7 mouse cellular contexts compared by ENCODE assay signal in genomic region chr11:102217876-102218430, GRCm38 (mm10). TPM values are rescaled to one million over a fixed set of nuclear protein-coding genes. Genes with fewer than 3 reads are reported as not detected.
DNase-seq lines count a peak whose midpoint lies in the region; ATAC-seq and TF ChIP-seq lines count a peak whose summit lies in the region.

No protein-coding gene starts in this region.

- ATAC-seq in forebrain, embryonic 15.5 days (replicated peaks): no peak

- H3K4me2 ChIP-seq in forebrain, embryonic 15.5 days (replicated peaks): peak overlapping the region; percentile 50

- DNase-seq in right cerebral cortex, postnatal 10 days (ENCODE audit: low spot score in 2 of 2): peak; percentile 32 to 36
- DNase-seq in right cerebral cortex, postnatal 14 days: no peak
- DNase-seq in kidney, postnatal 36 days: peak; percentile 48 to 54
- no peak for DNase-seq in MN1 (ENCODE audit: low spot score)
- DNase-seq in left cerebral cortex, adult 9 months (ENCODE audit: low spot score in 2 of 2): no peak

- peak overlapping the region; percentile 30 for H3K4me3 ChIP-seq in forebrain, embryonic 15.5 days
- peak overlapping the region; percentile 62 for H3K4me3 ChIP-seq in small intestine, adult 2 months (ENCODE audit: low read depth, low read length)

- peak overlapping the region; percentile 93 for H3K27ac ChIP-seq in forebrain, embryonic 15.5 days (replicated peaks)
- peak overlapping the region; percentile 64; the same call in 1 of the 2 replicates for H3K27ac ChIP-seq in small intestine, adult 2 months (ENCODE audit: insufficient read depth, low read depth, low read length)

- no peak for TF ChIP-seq CTCF in small intestine, adult 2 months (IDR thresholded peaks at IDR 0.05; ENCODE audit: extremely low read depth, insufficient read length, insufficient replicate concordance, low read depth, low read length)

- no peak for TF ChIP-seq POLR2A in small intestine, adult 2 months (IDR thresholded peaks at IDR 0.05; ENCODE audit: low read depth, low read length)

- no peaks in the 10 kb centered on the region for H3K9me3 ChIP-seq in forebrain, embryonic 15.5 days

- no peaks in the 10 kb centered on the region for H3K27me3 ChIP-seq in forebrain, embryonic 15.5 days
- no peaks in the 10 kb centered on the region for H3K27me3 ChIP-seq in small intestine, adult 2 months (ENCODE audit: control insufficient read depth, insufficient read depth, low read length)

- peaks cover 10% of the 10 kb centered on the region; the same call in 1 of the 2 replicates for H3K36me3 ChIP-seq in forebrain, embryonic 15.5 days
- H3K36me3 ChIP-seq in small intestine, adult 2 months (ENCODE audit: control insufficient read depth, insufficient read depth, low read length): no peaks in the 10 kb centered on the region

- 75% methylated on average over 7 of the region's 7 CpGs for WGBS in forebrain, embryonic 15.5 days
- 45% methylated on average over 7 of the region's 7 CpGs for WGBS in small intestine, adult 2 months

- H3K4me1 ChIP-seq in forebrain, embryonic 15.5 days: peaks cover 76% of the 10 kb centered on the region
- peaks cover 51% of the 10 kb centered on the region for H3K4me1 ChIP-seq in small intestine, adult 2 months (ENCODE audit: control insufficient read depth, insufficient read depth, insufficient read length, low read length)

- peak overlapping the region; percentile 37 for H3K9ac ChIP-seq in forebrain, embryonic 15.5 days (replicated peaks)

RNA-seq across cellular contexts. Expression of gene Hdac5, which starts 12.0 kb away (rescaled TPM):
- polyA plus RNA-seq in forebrain, embryonic 15.5 days (2015; fragmentation: Nextera tagmentation; extraction: Ambion mirVana): 127 and 129 TPM in 2 replicates
- polyA plus RNA-seq in small intestine, adult 2 months (2012; rRNA removed): 82.5 and 102 TPM in 2 replicates

RNA-seq across cellular contexts. Expression of gene G6pc3, which starts 28.5 kb away (rescaled TPM):
- polyA plus RNA-seq in forebrain, embryonic 15.5 days (2015; fragmentation: Nextera tagmentation; extraction: Ambion mirVana): 21.5 and 23.7 TPM in 2 replicates
- polyA plus RNA-seq in small intestine, adult 2 months (2012; rRNA removed): 41.0 and 53.8 TPM in 2 replicates

RNA-seq across cellular contexts. Expression of gene BC030867, which starts 30.7 kb away (rescaled TPM):
- polyA plus RNA-seq in forebrain, embryonic 15.5 days (2015; fragmentation: Nextera tagmentation; extraction: Ambion mirVana): 5.6 and 7.0 TPM in 2 replicates
- polyA plus RNA-seq in small intestine, adult 2 months (2012; rRNA removed): 2.4 and 5.2 TPM in 2 replicates

RNA-seq across cellular contexts. Expression of gene Lsm12, which starts 32.9 kb away (rescaled TPM):
- 114 and 118 TPM in 2 replicates for polyA plus RNA-seq in forebrain, embryonic 15.5 days (2015; fragmentation: Nextera tagmentation; extraction: Ambion mirVana)
- polyA plus RNA-seq in small intestine, adult 2 months (2012; rRNA removed): 8.3 and 18.7 TPM in 2 replicates

RNA-seq across cellular contexts. Expression of gene Asb16, which starts 50.6 kb away (rescaled TPM):
- polyA plus RNA-seq in forebrain, embryonic 15.5 days (2015; fragmentation: Nextera tagmentation; extraction: Ambion mirVana): not detected in 2 replicates
- 0.29 and 1.8 TPM in 2 replicates for polyA plus RNA-seq in small intestine, adult 2 months (2012; rRNA removed)

Comparison
In these comparisons a context has a peak if more than half of its experiments do, and no peak if none do; other contexts are left out.
1. DNase-seq: peak in right cerebral cortex, postnatal 10 days (2 of 2) and kidney, postnatal 36 days (2 of 2); none in right cerebral cortex, postnatal 14 days (single experiment), MN1 (single experiment) and left cerebral cortex, adult 9 months (0 of 2).